Mouse (Mus musculus): ENCODE data around the gene Gadd45g. TPM values are rescaled to one million over a fixed set of nuclear protein-coding genes. Genes with fewer than 3 reads are reported as not detected.
"Not testable (repeated sequence)": the region's sequence is repeated elsewhere in the genome, so short reads cannot be mapped to it uniquely, and the experiment has no call there.

The Gadd45g gene
- total RNA-seq, 2 experiments from 2014 or later: 28.4 to 87.1 TPM

GRCm38 (mm10) chr13:51833611-51834010, 12.9 kb upstream of the Gadd45g start:
- peak; percentile 79 for DNase-seq

- not testable (repeated sequence) for DNase-seq
These were observed 12.5 kb upstream of the Gadd45g start for GRCm38 (mm10) chr13:51834024-51834423.

- no peak for DNase-seq
These were observed 12.0 kb upstream of the Gadd45g start for GRCm38 (mm10) chr13:51834520-51834919.

- not testable (repeated sequence) for DNase-seq
These were observed 11.3 kb upstream of the Gadd45g start for GRCm38 (mm10) chr13:51835208-51835607.

- DNase-seq: no peak
These were observed 9.1 kb upstream of the Gadd45g start for GRCm38 (mm10) chr13:51837402-51837801.

- DNase-seq: peak; percentile 53
These were observed 7.0 kb upstream of the Gadd45g start for GRCm38 (mm10) chr13:51839250-51840026.

GRCm38 (mm10) chr13:51840702-51841101, 5.8 kb upstream of the Gadd45g start:
- no peak for DNase-seq

- DNase-seq: no peak
These were observed 4.8 kb upstream of the Gadd45g start for GRCm38 (mm10) chr13:51841541-51842115.

- no peak for DNase-seq
These were observed 4.3 kb upstream of the Gadd45g start for GRCm38 (mm10) chr13:51842191-51842590.

- DNase-seq: no peak
These were observed 3.7 kb upstream of the Gadd45g start for GRCm38 (mm10) chr13:51842773-51843172.

- no peak for DNase-seq
These were observed 3.2 kb upstream of the Gadd45g start for GRCm38 (mm10) chr13:51843298-51843697.

- no peak for DNase-seq
These were observed 2.4 kb upstream of the Gadd45g start for GRCm38 (mm10) chr13:51844118-51844517.

GRCm38 (mm10) chr13:51844661-51845060, 1.8 kb upstream of the Gadd45g start:
- peak; percentile 87 for DNase-seq

- peak; percentile 44 for DNase-seq
These were observed 1.4 kb upstream of the Gadd45g start for GRCm38 (mm10) chr13:51845072-51845471.

- DNase-seq: peak; percentile 93
These were observed 787 bp upstream of the Gadd45g start for GRCm38 (mm10) chr13:51845591-51846191.

- DNase-seq: peak; percentile 86
These were observed 653 bp downstream of the Gadd45g start for GRCm38 (mm10) chr13:51846868-51847793.

- DNase-seq: peak; percentile 84
These were observed 1.6 kb downstream of the Gadd45g start for GRCm38 (mm10) chr13:51847979-51848480.

- peak; percentile 65 for DNase-seq
These were observed 2.2 kb downstream of the Gadd45g start for GRCm38 (mm10) chr13:51848481-51849240.

- DNase-seq: peak; percentile 74
These were observed 3.0 kb downstream of the Gadd45g start for GRCm38 (mm10) chr13:51849241-51850033.

GRCm38 (mm10) chr13:51850565-51850964, 4.1 kb downstream of the Gadd45g start:
- DNase-seq: no peak
